Mouse (Mus musculus): ENCODE data around the gene Hoxb5.

The Hoxb5 gene

GRCm38 (mm10) chr11:96272024-96272921 is 30.9 kb upstream of the Hoxb5 start:
- DNase-seq (ENCODE audit: low spot score), result no peak

- no peak for DNase-seq (ENCODE audit: low spot score)
Measured at GRCm38 (mm10) chr11:96274428-96274827, 28.7 kb upstream of the Hoxb5 start.

- no peak for DNase-seq (ENCODE audit: low spot score)
Measured at GRCm38 (mm10) chr11:96275896-96276295, 27.2 kb upstream of the Hoxb5 start.

GRCm38 (mm10) chr11:96277151-96278044 is 25.7 kb upstream of the Hoxb5 start:
- no peak for DNase-seq (ENCODE audit: low spot score)

GRCm38 (mm10) chr11:96278324-96278723 is 24.8 kb upstream of the Hoxb5 start:
- no peak for DNase-seq (ENCODE audit: low spot score)

- peak; percentile 82 for DNase-seq (ENCODE audit: low spot score)
Measured at GRCm38 (mm10) chr11:96278773-96279172, 24.4 kb upstream of the Hoxb5 start.

GRCm38 (mm10) chr11:96279421-96280233 is 23.5 kb upstream of the Hoxb5 start:
- DNase-seq (ENCODE audit: low spot score), result no peak

- no peak for DNase-seq (ENCODE audit: low spot score)
Measured at GRCm38 (mm10) chr11:96280399-96281378, 22.4 kb upstream of the Hoxb5 start.

- DNase-seq (ENCODE audit: low spot score), result no peak
Measured at GRCm38 (mm10) chr11:96281396-96281795, 21.7 kb upstream of the Hoxb5 start.

GRCm38 (mm10) chr11:96281855-96282570 is 21.1 kb upstream of the Hoxb5 start, which contains the start of gene Hoxb8:
TSS of gene Hoxb8 (plus strand) at chr11:96281905.
- DNase-seq (ENCODE audit: low spot score), result no peak

- DNase-seq (ENCODE audit: low spot score), result no peak
Measured at GRCm38 (mm10) chr11:96282795-96283430, 20.2 kb upstream of the Hoxb5 start.

- no peak for DNase-seq (ENCODE audit: low spot score)
Measured at GRCm38 (mm10) chr11:96284041-96284749, 18.9 kb upstream of the Hoxb5 start.

- no peak for DNase-seq (ENCODE audit: low spot score)
Measured at GRCm38 (mm10) chr11:96284774-96285734, 18.1 kb upstream of the Hoxb5 start.

GRCm38 (mm10) chr11:96285771-96286738 is 17.1 kb upstream of the Hoxb5 start, which contains the start of gene Hoxb7:
TSS of gene Hoxb7 (plus strand) at chr11:96286623.
- no peak for DNase-seq (ENCODE audit: low spot score)

- no peak for DNase-seq (ENCODE audit: low spot score)
Measured at GRCm38 (mm10) chr11:96286739-96287385, 16.3 kb upstream of the Hoxb5 start.

GRCm38 (mm10) chr11:96287411-96287810 is 15.7 kb upstream of the Hoxb5 start:
- no peak for DNase-seq (ENCODE audit: low spot score)
